Mouse (Mus musculus) cerebellum, postnatal 36 days (tissue): Measurements from ENCODE around the gene Klhl3.

Source experiments
- DNase-seq, 2 experiments: peaks; one replicate each; pipeline ENCODE4 v3.0.0; 2021 to 2022; ENCODE audit warnings: mixed read lengths in 2 of 2

Gene Klhl3

DNA sequence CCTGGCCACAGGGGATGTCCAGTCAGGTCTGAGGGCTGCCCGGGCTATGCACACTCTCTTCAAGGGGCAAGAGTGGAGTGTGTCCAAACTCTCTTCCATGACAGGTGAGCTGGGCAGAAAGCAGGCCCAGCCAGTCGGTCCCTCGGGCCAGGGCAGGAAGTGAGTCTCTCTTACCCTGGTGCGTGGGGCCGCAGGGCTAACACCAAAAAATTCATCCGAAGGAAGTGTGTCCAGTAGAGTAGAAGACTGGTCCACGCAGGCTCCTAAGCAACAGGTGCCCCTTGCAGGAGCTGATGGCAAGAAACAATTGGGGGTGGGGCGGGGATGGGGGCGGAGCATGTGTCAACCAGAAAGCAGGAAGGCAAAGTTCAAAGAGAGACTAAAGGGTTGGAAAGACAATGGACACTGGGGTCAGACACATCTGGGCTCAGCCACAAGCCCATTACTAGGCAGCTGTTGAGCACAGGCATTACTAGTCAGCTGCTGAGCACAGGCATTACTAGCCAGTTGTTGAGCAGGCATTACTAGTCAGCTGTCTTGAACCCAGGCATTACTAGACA is 90.3 kb downstream of the Klhl3 start:
- no peak for DNase-seq

DNA sequence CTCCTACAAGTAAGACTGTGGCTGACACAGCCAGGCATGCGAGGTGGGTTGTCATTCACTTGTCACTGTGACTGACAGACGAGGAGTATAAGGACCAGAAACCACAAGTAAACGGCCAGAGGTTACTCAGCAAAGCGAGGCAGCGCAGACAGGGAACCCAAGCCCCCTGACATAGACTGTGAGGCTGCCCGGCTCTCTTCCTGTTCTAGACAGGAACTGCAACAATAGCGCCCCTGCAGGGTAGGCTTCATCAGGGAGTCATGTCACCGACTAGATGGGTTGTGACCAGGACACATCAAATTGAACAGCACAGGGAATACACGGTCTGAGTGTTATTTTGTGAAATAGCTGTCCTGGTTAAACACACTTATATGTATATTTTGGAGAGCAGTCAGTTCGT is 93.0 kb downstream of the Klhl3 start:
- DNase-seq: no peak

DNA sequence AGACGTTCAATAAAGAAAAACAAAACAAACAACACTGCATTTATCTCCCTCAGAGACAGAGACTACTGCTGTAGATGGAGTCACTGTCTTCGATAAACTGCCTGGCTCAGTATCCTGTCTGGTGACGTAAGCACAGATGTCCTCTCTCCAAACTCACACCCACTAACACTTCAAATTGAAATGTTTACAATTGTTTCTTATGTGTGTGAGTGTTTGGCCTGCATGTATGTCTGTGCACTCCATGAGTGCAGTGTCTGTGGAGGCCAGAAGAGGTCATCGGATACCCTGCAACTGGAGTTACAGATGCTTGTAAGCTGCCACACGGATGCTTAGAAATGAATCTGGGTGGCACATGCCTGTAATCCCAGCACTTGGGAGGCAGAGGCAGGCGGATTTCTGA is 96.1 kb downstream of the Klhl3 start:
- DNase-seq: no peak

DNA sequence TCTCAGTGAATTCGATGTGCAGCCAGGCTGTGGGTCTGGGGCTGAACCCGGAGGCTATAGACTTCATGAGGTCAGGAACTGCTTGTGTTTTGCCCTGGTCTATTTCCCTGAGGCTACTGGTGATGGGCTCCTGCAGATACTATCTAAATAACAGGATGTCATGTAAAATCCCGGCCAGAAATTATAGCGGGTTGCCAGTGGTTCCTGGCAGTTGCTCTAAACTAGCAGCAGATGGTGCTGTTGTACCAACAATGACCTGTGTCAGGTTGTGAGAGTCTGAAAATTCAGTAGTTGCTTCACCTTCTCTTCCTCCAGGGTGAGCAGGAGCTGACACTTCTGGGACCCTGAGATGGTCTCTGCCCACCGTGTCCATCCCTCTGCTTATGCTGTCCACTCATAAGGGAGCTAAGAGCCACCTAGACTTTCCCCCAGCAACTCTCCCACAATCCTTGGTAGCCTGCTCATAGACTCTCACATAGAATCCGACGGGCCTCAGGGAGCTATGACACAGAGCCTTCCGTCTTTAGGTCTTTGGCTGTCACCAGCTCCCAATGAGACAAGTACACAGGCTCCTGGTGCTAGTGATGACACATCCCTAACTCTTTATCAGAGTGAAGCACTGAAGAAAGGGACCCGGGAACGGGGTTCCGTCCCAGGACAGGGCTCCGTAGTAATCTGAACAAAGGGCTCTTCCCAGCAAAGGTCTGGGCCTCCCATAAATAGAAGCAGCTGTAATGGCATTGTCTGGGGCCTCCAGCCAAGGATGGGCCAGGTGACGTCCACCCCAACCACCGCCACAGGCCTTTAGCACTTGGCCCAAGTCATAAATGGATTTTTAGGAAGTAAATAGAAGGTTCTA is 101.1 kb downstream of the Klhl3 start:
- peak; percentile 72 to 89 for DNase-seq

DNA sequence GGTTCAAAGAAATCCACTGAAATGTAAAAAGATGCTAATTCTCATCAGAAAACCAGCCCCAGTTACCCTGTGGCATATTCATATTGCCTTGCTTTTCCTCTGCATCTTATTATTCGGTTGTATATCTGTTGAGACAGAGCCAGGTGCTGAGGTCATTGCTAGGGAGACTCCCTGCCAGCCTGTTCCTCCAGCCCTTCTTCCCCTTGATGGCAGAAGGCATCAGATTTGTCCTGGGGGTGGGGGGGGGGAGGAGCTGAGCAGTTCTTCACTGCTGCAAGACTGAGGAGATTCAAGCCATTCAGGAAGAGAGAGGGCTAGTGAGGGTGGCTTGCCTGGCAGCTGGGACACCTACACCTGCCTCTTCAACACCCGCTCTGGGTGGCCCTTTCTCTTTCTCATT is 101.9 kb downstream of the Klhl3 start:
- peak; percentile 73 to 75 for DNase-seq

DNA sequence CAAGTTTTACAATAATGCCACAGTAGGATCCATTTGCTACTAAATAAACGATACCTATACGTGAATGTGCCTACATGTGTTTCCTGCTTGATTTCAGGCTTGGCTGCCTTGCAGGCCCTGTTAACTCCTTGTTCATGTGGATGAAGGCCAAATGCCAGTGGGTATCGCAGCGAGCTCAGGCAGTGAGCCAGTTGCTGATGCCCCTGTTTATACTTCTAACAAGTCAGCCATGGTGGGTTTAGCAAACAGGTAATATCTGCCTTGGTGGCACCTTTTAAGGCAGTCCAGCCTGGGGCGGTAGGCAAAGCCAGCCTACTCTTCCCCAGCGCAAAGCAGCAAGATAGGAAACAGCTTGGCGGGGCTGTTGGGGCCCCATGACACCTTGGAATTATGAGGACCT is 103.0 kb downstream of the Klhl3 start:
- DNase-seq: peak; percentile 33 to 49

DNA sequence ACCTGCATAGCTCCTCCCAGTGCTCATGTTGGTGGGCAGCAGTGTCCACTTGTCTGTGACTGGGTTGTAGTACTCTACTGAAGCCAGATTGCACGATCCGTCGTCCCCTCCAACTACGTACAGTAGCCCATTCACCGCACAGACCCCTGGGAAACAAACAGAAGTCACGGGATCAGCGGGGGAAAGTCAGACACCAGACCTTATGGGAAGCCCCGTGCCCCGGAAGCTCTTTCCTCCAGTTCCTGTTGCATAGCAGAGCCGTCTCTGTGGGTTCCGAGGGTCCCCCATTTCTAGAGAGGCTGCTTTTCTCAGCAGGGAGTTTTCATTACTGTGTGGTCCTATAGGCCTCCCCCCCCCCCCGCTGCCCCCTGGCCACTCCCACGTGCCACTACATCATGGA is 104.1 kb downstream of the Klhl3 start:
- DNase-seq: no peak

DNA sequence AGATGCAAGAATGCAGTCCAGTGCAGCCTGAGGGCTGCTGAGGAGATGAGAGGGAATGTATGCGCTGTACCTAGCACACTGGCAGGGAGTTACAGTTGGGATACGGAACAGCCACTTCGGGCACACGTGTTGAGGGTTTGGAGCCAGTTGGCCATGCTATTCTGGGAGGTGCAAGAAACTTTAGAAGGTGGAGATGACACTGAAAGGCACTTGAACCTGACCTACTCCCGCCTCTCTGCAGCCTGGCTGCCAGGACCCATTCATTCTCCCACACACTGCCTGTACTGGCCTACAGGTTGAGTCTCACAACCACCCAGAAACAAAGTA is 105.4 kb downstream of the Klhl3 start:
- DNase-seq: no peak

DNA sequence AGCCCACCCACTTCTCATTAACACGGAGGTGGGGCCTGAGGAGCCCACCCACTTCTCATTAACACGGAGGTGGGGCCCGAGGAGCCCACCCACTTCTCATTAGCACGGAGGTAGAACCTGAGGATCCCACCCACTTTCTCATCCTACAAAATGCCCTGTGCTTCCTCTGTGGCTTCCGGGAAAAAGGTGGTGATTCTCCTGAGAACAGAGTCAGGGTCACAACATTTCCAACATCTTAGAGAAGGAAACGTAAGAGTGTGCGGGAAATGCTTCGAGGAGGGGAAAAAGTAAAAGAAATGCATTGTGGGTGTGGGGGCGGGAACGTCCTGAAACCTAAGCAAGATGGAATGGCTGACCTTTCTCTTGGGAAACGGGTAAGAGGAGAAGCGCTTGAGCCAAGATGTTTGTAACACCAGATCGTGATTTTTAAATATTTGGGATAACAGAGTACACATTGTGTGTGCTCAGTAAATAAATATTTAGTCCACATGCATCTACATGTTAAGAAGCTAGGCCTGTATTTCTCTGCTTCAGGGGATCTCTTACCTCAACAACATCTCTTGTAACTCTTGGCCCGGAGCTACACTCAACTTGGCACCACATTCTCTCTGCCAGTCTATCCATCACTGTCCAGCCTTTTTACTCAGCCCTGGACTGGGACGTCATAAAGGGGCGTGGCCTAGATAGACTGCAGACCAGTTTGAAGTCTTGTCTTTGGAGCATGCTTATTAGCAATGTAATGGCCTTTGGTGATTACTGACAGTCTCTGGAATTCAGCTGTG is 105.9 kb downstream of the Klhl3 start:
- no peak for DNase-seq

DNA sequence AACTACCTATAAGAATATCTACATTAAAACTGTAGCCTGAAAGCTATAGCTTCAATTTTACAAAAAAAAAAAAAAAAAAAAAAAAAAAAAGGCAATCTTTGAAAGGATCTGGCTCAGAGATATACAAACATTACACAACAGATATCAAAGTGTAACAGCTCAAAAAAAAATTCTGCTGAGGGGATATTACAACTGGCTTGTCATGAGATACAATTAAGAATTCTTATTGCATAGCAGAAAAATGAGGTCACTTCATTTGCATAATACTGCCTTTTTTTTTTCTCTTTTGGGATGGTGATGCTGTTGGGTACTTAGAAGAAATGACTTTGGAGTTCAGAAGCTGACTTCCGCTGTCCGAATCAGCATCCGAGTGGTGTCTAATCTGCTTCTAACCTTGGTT is 111.6 kb downstream of the Klhl3 start:
- DNase-seq: no peak

DNA sequence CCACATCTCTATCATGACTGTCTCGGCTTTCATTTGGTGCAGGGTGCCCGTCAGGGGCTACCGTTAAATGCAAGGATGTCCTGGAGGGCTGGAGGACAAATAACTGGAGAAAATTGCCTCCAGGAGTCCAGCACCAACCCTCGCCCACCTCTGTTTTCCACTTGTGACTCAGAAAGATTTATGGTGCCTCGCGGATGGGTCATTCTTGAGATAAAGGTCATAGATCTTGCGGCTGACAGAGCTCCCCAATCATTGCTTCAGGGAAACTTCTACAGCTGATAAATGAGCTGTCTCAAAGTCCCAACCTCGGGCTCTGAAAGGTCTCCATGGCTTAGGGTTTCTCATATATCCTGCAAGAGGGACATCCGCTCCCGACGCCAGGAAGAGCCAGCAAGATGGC is 116.9 kb downstream of the Klhl3 start:
- DNase-seq: no peak

DNA sequence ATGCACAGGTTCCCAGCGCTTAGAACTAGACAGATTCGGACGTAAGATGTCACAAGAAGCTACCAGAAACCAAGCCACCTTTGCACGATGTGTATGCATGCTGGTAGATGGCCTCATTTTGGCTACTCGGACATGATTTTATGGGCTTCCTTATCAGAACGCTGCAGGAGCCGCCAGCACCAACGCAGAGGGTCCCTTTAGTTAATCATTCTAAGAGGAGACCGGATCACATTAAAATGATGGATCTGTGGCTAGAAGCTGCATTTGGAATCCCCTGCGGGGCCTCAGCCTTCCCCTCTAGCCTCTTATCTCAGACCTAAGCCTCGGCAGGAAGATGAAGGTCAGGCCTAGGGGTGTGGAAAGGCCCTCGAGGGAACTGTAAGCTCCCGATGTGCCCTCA is 117.5 kb downstream of the Klhl3 start:
- DNase-seq: no peak

DNA sequence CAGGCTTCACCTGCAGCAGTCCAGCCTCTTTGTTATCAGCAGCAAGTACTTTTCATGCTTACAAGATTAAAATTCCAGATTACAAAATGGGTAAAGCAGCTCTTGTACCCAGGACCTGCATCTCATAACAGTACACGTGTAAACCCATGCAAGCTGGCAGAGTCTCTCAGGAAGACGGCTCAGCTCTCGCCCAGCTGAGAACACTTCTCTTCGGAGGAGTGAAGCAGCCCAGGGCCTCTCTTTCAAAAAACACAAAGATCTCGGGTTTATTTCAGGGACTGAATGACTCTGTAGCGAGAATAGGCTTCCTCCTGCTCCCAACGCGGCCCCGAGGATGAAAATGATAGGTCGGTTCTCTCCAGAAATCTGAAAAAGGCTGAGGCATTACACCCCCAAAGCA is 128.8 kb downstream of the Klhl3 start:
- DNase-seq: no peak

DNA sequence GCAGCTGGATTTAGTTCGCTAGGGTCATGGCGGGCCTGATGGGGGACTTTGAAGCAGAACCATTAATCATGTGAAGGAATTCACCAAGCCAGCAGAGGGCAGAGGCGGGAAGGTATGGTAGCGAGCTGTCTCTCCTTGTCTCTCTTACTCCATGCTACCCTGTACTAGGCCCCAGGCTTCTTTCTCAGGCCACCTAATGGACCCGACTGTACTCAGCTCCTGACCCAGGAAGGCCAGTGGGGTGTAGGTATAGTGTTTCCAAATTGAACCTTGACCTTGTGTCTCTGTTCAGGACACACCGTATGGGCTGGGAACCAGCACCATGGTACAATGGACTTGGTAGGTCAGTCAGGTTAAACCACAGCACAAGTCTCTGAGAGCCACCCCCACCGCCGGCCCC is 129.2 kb downstream of the Klhl3 start:
- DNase-seq: no peak

DNA sequence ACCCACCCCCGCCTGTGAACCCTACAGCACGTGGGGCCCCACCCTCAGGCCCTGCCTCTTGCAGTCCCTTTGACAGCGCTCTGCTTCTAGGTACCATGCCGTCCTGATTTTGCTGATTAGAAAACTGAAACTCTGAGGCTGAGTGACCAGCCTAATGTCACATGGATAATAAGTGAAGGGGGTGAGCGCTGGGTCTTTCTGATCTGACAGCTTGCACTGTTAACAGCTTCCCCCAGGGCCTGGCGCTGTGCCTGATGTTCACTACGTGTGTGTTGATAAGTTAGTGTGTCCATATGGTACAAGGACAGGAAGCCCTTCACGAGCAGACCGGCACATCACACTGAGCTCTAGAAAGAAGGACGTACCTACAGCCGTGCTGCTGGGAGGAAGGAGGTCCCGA is 130.1 kb downstream of the Klhl3 start:
- peak; percentile 54 to 63 for DNase-seq

DNA sequence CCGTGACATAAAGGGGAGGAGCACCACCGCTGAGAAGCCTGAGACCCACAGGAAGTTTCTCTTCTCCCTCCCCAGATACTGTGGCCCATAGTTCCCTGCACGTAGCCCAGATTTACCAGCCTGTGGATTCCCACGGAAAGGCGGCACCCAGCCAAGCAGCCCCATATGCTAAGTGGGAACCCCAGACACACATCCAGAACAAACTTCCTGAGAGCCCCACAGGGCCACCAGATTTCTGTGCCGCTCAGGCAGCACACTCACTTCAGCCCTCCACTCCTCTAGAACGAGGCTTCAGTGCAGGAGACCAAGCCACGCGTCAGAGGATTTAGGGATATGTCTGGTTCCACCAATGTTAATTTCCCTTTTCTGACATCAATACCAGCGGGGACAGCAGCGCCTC is 130.5 kb downstream of the Klhl3 start:
- DNase-seq: peak; percentile 70 to 79

DNA sequence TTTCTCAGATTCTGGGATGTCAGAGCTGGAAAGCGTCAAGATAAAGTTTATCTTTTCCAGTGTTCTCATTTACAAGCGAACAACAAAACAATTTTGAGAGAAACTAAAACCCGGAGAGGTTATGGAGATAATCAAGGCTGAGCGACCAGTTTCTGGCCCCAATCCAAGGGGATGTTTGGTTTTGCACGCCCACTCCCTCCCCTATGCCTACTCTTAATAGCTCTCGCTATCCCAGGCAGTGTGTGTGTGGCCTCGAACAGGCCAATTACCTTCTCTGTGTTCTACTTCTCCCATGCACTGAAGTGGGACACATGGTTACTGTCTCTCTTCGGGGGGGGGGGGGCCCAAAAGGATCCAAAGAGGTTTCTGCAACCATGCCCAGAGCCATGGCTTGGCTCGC is 132.7 kb downstream of the Klhl3 start:
- DNase-seq: no peak

DNA sequence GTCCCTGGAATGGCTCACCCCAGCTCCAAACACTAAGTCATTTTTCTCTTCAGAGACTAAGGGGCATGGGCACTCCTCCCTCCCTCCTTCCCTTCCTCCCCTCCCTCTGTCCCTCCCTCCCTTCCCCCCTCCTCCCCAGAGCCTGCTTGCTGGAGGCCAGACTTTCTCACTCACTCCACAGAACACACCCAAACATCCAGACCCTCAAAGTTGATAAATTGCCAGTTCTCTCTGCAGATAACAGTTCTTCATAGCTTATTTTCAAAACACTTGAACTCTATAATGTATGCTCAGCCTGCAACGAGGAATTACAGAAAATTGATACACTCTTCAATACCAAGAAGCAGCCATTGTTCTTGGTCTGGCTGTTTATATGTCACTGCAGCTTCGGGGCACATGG is 133.3 kb downstream of the Klhl3 start:
- no peak for DNase-seq

DNA sequence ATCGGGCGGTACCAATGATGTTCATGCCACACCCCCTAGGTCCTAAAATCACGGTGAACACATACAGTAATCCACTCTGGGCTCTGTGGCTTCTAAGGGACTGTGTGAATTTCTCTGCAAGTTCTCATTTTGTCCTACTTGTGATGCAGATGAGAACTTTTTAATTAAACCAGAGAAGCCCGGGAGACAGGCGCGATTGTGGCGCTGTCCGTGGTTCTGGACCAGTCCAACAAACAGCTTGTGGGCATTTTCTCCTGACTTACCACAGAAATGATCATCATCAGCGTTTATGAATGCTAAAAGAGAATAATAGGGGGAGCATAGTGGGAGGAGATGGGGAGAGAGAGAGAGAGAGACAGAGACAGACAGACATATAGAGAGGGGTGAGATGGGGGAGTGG is 134.5 kb downstream of the Klhl3 start:
- DNase-seq: no peak

DNA sequence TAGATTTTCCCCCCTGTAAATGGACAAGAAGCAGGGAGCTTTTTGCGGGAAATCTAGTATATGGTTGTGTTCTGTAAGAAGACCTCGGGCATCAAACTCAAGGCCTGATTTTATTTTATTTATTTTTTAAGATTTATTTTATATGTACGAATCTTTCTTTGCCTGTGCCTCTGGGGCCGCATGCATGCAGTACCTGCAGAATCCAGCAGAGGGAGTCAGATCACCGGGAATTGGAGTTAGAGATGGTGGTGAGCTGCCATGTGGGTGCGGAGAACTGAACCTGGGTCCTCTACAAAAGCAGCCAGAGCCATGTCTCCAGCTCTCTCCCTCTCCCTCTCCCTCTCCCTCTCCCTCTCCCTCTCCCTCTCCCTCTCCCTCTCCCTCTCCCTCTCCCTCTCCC is 135.7 kb downstream of the Klhl3 start:
- DNase-seq: no peak

DNA sequence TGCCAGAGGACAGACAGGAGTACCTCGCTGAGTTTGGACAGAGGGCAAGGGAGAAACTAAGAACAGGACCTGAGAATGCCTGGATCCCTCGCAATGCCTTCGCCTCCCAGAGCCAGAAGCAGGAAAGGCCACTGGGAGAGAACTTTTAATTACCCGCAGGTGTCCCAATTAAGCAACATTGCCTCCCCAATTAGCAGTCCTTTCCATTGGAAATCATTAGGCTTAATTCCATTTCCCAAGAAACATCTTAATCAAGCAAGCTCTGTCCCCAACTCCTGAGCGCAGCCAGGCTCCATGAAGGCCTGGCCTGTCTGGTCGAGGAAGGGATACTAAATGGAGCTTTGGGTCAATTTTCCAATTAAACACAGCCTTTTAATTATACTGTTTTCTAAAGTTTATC is 147.7 kb downstream of the Klhl3 start:
- DNase-seq: no peak

DNA sequence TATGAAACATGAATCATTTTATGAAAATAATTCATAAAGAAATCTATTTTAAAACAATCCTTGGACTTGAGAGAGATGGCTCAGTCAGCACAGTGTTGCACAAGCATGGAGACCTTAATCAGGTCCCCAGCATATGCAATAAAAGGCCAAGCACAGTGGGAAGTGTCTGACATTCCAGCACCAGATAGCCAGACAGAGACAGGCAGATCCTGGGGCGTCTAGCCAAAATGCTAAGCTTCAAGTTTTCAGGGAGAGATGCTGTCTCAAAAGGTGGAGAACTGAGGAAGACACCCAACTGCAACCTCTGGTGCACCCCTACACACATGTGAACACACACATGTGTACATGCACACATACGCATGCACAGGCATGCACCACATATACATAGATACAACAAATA is 153.1 kb downstream of the Klhl3 start:
- no peak for DNase-seq

DNA sequence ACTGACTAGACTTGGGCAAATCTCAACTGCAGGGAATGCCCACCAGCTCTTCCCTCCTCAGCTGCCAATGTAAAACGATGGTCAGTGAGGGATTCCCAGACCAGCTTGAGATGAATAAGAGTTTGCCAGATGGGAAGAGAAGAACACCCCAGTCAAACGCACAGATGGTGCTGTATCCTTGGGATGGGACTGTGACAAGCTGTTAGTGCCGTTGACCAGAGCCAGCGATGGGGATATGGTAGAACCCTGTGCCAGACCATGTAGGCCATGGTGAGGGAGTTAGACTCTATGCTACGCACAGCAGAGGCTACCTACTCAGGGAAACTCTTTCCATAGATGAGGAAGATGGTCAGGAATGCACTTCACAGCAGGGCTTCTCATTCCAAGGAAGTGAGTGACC is 153.6 kb downstream of the Klhl3 start:
- peak; percentile 38 to 55 for DNase-seq
